Mouse (Mus musculus): Measurements from ENCODE around the gene Ush2a.

DNA sequence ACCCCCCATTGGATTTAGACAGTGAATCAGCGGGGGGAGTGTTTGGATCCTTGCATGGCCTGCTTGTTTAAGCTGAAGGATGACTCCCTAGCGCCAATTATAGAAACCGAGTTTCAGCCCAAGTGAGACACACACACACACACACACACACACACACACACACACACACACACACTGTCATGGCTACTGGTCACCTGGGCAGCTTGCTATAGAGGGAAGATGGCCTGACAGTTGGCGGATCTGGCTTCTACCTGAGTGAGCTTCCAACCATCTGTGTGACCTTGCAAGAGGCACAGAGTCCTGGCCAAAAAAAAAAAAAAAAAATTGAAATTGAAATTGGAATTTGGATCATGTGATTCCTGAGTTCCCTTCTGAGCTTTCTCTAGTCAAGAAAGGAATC lies 690.7 kb downstream of the Ush2a start:
- no peak for TF ChIP-seq CTCF (conservative IDR thresholded peaks at IDR 0.05; ENCODE audit: insufficient read depth, insufficient read length, low read depth, low read length)
- no peak for TF ChIP-seq POLR2A (IDR thresholded peaks at IDR 0.05; ENCODE audit: low read depth, low read length)

All from kidney, adult 2 months (tissue).